Mouse (Mus musculus) neural tube, embryonic 11.5 days (tissue): ENCODE data around the gene Tollip. TPM values are rescaled to one million over a fixed set of nuclear protein-coding genes. Genes with fewer than 3 reads are reported as not detected.

Experiments used
- ATAC-seq: fragments of 200-750 bp; cut with Nextera tagmentation; 2 replicates; pipeline ENCODE4 v1.8.0; 2017; ENCODE audit warnings: moderate number of reproducible peaks, mild to moderate bottlenecking, moderate TSS enrichment, moderate library complexity; ENCODE audit not compliant: insufficient read depth, low FRiP score, low TSS enrichment
- DNase-seq: peaks from one replicate; pipeline ENCODE4 v3.0.0-alpha.2; 2015; ENCODE audit warnings: low spot score
- H3K27ac ChIP-seq: fragments of 300-500 bp; sonication (generic); 2 replicates; pipeline ENCODE4 v1.5.1; 2014; ENCODE audit warnings: low read depth, mild to moderate bottlenecking, low read length
- H3K27me3 ChIP-seq: fragments of 300-500 bp; sonication (generic); 2 replicates; pipeline ENCODE4 v1.6.1; 2014; ENCODE audit warnings: mild to moderate bottlenecking, low read length, mixed read lengths; ENCODE audit not compliant: control insufficient read depth, insufficient read depth
- H3K36me3 ChIP-seq: fragments of 300-500 bp; sonication (generic); 2 replicates; pipeline ENCODE4 v1.6.1; 2014; ENCODE audit warnings: mild to moderate bottlenecking, low read length, moderate library complexity, mixed read lengths; ENCODE audit not compliant: control insufficient read depth, insufficient read depth
- H3K4me1 ChIP-seq: fragments of 300-500 bp; sonication (generic); 2 replicates; pipeline ENCODE4 v1.6.1; 2014; ENCODE audit warnings: low read length, mixed read lengths; ENCODE audit not compliant: control insufficient read depth, insufficient read depth
- H3K4me2 ChIP-seq: fragments of 300-500 bp; sonication (generic); 2 replicates; pipeline ENCODE4 v1.6.1; 2014; ENCODE audit warnings: low read depth, mild to moderate bottlenecking, moderate library complexity
- H3K4me3 ChIP-seq: fragments of 300-500 bp; sonication (generic); 2 replicates; pipeline ENCODE4 v1.5.1; 2014; ENCODE audit warnings: low read depth, low read length
- H3K9ac ChIP-seq: fragments of 300-500 bp; sonication (generic); 2 replicates; pipeline ENCODE4 v1.6.1; 2014; ENCODE audit warnings: mild to moderate bottlenecking, low read length
- H3K9me3 ChIP-seq: fragments of 300-500 bp; sonication (generic); 2 replicates; pipeline ENCODE4 v1.6.1; 2016; ENCODE audit warnings: low read length; ENCODE audit not compliant: control insufficient read depth
- WGBS: fragments of 180-500 bp; shearing (Covaris S2); extraction: QIAGEN DNeasy Blood & Tissue Kit; methylation state at CpG from one replicate; pipeline ENCODE4 v1.1.7; 2014; 5-methylcytosine and 5-hydroxymethylcytosine counted together
- polyA plus RNA-seq: library from polyadenylated mRNA; unstranded; fragments of >200 nt; fragmentation: Nextera tagmentation; extraction: Ambion mirVana; gene quantifications from 2 replicates; pipeline ENCODE4 v1.2.1, GENCODE M21; 2014

Gene Tollip
- polyA plus RNA-seq = 70.1 and 74.9 TPM in 2 replicates

GRCm38 (mm10) chr7:141918407-141918806 lies at the start of gene Tollip:
Tollip (minus strand) TSS chr7:141918507.
- DNase-seq (no peak), ATAC-seq (no peak)
- 84% methylated on average over 2 of the region's 2 CpGs for WGBS
- Histone ChIP-seq H3K27me3 (no peaks in the 10 kb centered on the region), H3K4me3 (no peak within 1 kb of the TSS), H3K4me1 (no peaks in the 10 kb centered on the region), H3K4me2 (no peak within 1 kb of the TSS), H3K9ac (no peak within 1 kb of the TSS), H3K27ac (no peak within 1 kb of the TSS), H3K36me3 (no peaks in the 10 kb centered on the region), H3K9me3 (no peaks in the 10 kb centered on the region)

GRCm38 (mm10) chr7:141966281-141966680 lies 48.0 kb upstream of the Tollip start:
- DNase-seq (no peak), ATAC-seq (no peak)
- peaks cover 21% of the 10 kb centered on the region for H3K4me1 ChIP-seq
- WGBS = 88% methylated on average over 2 of the region's 2 CpGs
- H3K4me3 ChIP-seq = no peak overlapping the region
- H3K4me2 ChIP-seq = no peak overlapping the region
- H3K27me3 ChIP-seq = no peaks in the 10 kb centered on the region
- H3K36me3 ChIP-seq = no peaks in the 10 kb centered on the region
- H3K9ac ChIP-seq = no peak overlapping the region
- H3K9me3 ChIP-seq = no peaks in the 10 kb centered on the region
- H3K27ac ChIP-seq = no peak overlapping the region

GRCm38 (mm10) chr7:141962521-141962920 lies 44.2 kb upstream of the Tollip start:
- Histone ChIP-seq H3K27ac (no peak overlapping the region), H3K27me3 (no peaks in the 10 kb centered on the region), H3K9me3 (no peaks in the 10 kb centered on the region), H3K4me1 (peaks cover 14% of the 10 kb centered on the region), H3K9ac (no peak overlapping the region), H3K4me2 (no peak overlapping the region), H3K36me3 (no peaks in the 10 kb centered on the region), H3K4me3 (no peak overlapping the region)
- ATAC-seq = peak; percentile 37; the same call in 1 of the 2 replicates
- 89% methylated on average over 3 of the region's 3 CpGs for WGBS
- DNase-seq = no peak

- ATAC-seq (no peak), DNase-seq (no peak)
- peaks cover 14% of the 10 kb centered on the region for H3K4me1 ChIP-seq
- no peak overlapping the region for H3K27ac ChIP-seq
- H3K4me3 ChIP-seq = no peak overlapping the region
- no peaks in the 10 kb centered on the region for H3K36me3 ChIP-seq
- 91% methylated on average over 3 of the region's 3 CpGs for WGBS
- no peaks in the 10 kb centered on the region for H3K9me3 ChIP-seq
- no peaks in the 10 kb centered on the region for H3K27me3 ChIP-seq
- H3K4me2 ChIP-seq = no peak overlapping the region
- H3K9ac ChIP-seq = no peak overlapping the region
Measured at GRCm38 (mm10) chr7:141961491-141961890, 43.2 kb upstream of the Tollip start.

- H3K4me2 ChIP-seq = no peak overlapping the region
- ATAC-seq (no peak), DNase-seq (no peak)
- H3K36me3 ChIP-seq = no peaks in the 10 kb centered on the region
- no peak overlapping the region for H3K9ac ChIP-seq
- no peak overlapping the region for H3K27ac ChIP-seq
- no peaks in the 10 kb centered on the region for H3K27me3 ChIP-seq
- H3K4me3 ChIP-seq = no peak overlapping the region
- H3K4me1 ChIP-seq = peaks cover 14% of the 10 kb centered on the region
- no peaks in the 10 kb centered on the region for H3K9me3 ChIP-seq
- WGBS = 79% methylated on average over 2 of the region's 2 CpGs
Measured at GRCm38 (mm10) chr7:141960926-141961325, 42.6 kb upstream of the Tollip start.

- Histone ChIP-seq H3K4me1 (peaks cover 16% of the 10 kb centered on the region), H3K27me3 (no peaks in the 10 kb centered on the region), H3K36me3 (no peaks in the 10 kb centered on the region), H3K27ac (no peak overlapping the region), H3K4me2 (no peak overlapping the region), H3K9ac (no peak overlapping the region), H3K4me3 (no peak overlapping the region), H3K9me3 (no peaks in the 10 kb centered on the region)
- ATAC-seq (no peak), DNase-seq (no peak)
- 83% methylated on average over 1 of the region's 1 CpGs for WGBS
Measured at GRCm38 (mm10) chr7:141959133-141959532, 40.8 kb upstream of the Tollip start.

- no peak overlapping the region for H3K4me2 ChIP-seq
- H3K27me3 ChIP-seq = no peaks in the 10 kb centered on the region
- no peaks in the 10 kb centered on the region for H3K36me3 ChIP-seq
- no peak overlapping the region for H3K27ac ChIP-seq
- ATAC-seq (no peak), DNase-seq (no peak)
- no peak overlapping the region for H3K9ac ChIP-seq
- WGBS = 82% methylated on average over 2 of the region's 2 CpGs
- no peaks in the 10 kb centered on the region for H3K9me3 ChIP-seq
- H3K4me1 ChIP-seq = peaks cover 17% of the 10 kb centered on the region
- no peak overlapping the region for H3K4me3 ChIP-seq
Measured at GRCm38 (mm10) chr7:141958211-141958610, 39.9 kb upstream of the Tollip start.

GRCm38 (mm10) chr7:141957524-141958051 lies 39.3 kb upstream of the Tollip start:
- H3K4me1 ChIP-seq = peaks cover 13% of the 10 kb centered on the region
- H3K27me3 ChIP-seq = no peaks in the 10 kb centered on the region
- no peaks in the 10 kb centered on the region for H3K36me3 ChIP-seq
- H3K9ac ChIP-seq = no peak overlapping the region
- no peak overlapping the region for H3K27ac ChIP-seq
- H3K9me3 ChIP-seq = no peaks in the 10 kb centered on the region
- no peak for DNase-seq
- no peak overlapping the region for H3K4me2 ChIP-seq
- no peak for ATAC-seq
- H3K4me3 ChIP-seq = no peak overlapping the region
- WGBS = 86% methylated on average over 4 of the region's 4 CpGs

- Histone ChIP-seq H3K4me3 (no peak overlapping the region), H3K4me1 (0 out of 2 replicates have a peak, but pooled peaks cover 4% of the 10 kb centered on the region), H3K4me2 (no peak overlapping the region), H3K9ac (no peak overlapping the region), H3K9me3 (no peaks in the 10 kb centered on the region), H3K27me3 (no peaks in the 10 kb centered on the region), H3K36me3 (peaks cover 2% of the 10 kb centered on the region; the same call in 1 of the 2 replicates), H3K27ac (no peak overlapping the region)
- DNase-seq (no peak), ATAC-seq (no peak)
- WGBS = 77% methylated on average over 8 of the region's 8 CpGs
Measured at GRCm38 (mm10) chr7:141956174-141956566, 37.9 kb upstream of the Tollip start.
